In genomic region chr12:109716991-109717390, GRCm38 (mm10) we compare ENCODE assay signal across 16 mouse cellular contexts.
"Had no signal": no experiment of that assay in that cellular context is flagged by ENCODE, and none has a peak within 500 bp of the region (broad histone marks: within the 10 kb centered on the region; RNA-seq: fewer than 3 reads in every experiment).

No protein-coding gene starts in this region.

- H3K27me3 ChIP-seq: liver, embryonic 13.5 days; liver, embryonic 15.5 days; lung, embryonic 15.5 days; midbrain, embryonic 12.5 days; neural tube, embryonic 12.5 days; stomach, embryonic 15.5 days had no signal

- H3K4me3 ChIP-seq: liver, embryonic 13.5 days; liver, embryonic 15.5 days; lung, embryonic 15.5 days; midbrain, embryonic 12.5 days; neural tube, embryonic 12.5 days; stomach, embryonic 15.5 days had no signal

- DNase-seq: liver, embryonic 13.5 days; liver, postnatal 0 days; lung, adult 2 months; lung, postnatal 14 days; lung, postnatal 36 days; midbrain, embryonic 14.5 days; right cerebral cortex, postnatal 14 days; thymus, adult 2 months; thymus, postnatal 25 days; thymus, postnatal 4 days had no signal

- H3K9me3 ChIP-seq: liver, embryonic 15.5 days; lung, embryonic 15.5 days; midbrain, embryonic 12.5 days; neural tube, embryonic 12.5 days; stomach, embryonic 15.5 days had no signal

- H3K4me1 ChIP-seq: liver, embryonic 13.5 days; liver, embryonic 15.5 days; lung, embryonic 15.5 days; midbrain, embryonic 12.5 days; neural tube, embryonic 12.5 days; stomach, embryonic 15.5 days had no signal

- ATAC-seq: liver, postnatal 0 days; lung, postnatal 0 days had no signal
